ENCODE assay signal across 20 mouse cellular contexts in the genomic region with DNA sequence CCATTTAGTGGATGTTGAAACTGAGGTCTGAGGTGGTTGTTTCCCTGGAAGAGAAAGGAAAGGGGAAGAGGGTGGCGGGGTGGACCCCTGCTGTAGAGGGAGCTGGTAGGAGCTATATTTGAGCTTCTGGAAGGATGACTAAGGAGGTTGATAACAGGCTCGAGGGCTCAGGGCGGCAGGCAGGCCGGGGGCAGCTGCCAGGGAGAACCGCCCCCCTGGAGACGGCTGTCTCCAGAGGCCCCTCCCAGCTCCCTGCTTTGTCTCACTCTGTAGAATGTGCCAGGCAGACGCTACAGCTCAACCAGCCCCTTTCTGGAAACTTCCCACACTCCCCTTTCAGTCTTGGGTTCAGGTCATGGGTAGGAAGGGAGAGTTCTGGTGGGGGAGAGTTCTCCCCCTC. TPM values are rescaled to one million over a fixed set of nuclear protein-coding genes. Genes with fewer than 3 reads are reported as not detected.
DNase-seq lines count a peak whose midpoint lies in the region; ATAC-seq and TF ChIP-seq lines count a peak whose summit lies in the region.
"Had no signal": no experiment of that assay in that cellular context is flagged by ENCODE, and none has a peak within 500 bp of the region (broad histone marks: within the 10 kb centered on the region; RNA-seq: fewer than 3 reads in every experiment).

No protein-coding gene starts in this region.

- H3K4me3 ChIP-seq in heart, embryonic 10.5 days: no peak overlapping the region
- H3K4me3 ChIP-seq in kidney, adult 2 months (ENCODE audit: insufficient read depth, low read depth, low read length): no peak overlapping the region
- H3K4me3 ChIP-seq: erythroblast, embryonic 14.5 days; forebrain, embryonic 15.5 days had no signal

- no peak for TF ChIP-seq CTCF in kidney, adult 2 months (conservative IDR thresholded peaks at IDR 0.05; ENCODE audit: insufficient read depth, insufficient read length, low read depth, low read length)

- ATAC-seq in common myeloid progenitor, adult 5-6 weeks (replicated peaks; ENCODE audit: low read depth, poor library complexity, severe bottlenecking): peak; percentile 66
- ATAC-seq: forebrain, embryonic 15.5 days; hindbrain, postnatal 0 days; liver, postnatal 0 days had no signal

- no peak for TF ChIP-seq POLR2A in kidney, adult 2 months (IDR thresholded peaks at IDR 0.05; ENCODE audit: low read depth, low read length)

- WGBS in heart, embryonic 10.5 days: 12% methylated on average over 7 of the region's 7 CpGs
- 47% methylated on average over 7 of the region's 7 CpGs for WGBS in kidney, adult 2 months

- H3K36me3 ChIP-seq in heart, embryonic 10.5 days: no peaks in the 10 kb centered on the region
- no peaks in the 10 kb centered on the region for H3K36me3 ChIP-seq in kidney, adult 2 months (ENCODE audit: control insufficient read depth, insufficient read depth, low read length)
- H3K36me3 ChIP-seq: forebrain, embryonic 15.5 days had no signal

- intact Hi-C loops in heart, postnatal 36 days (cut with DNase I): no loop called here

- peaks cover 42% of the 10 kb centered on the region for H3K4me1 ChIP-seq in heart, embryonic 10.5 days
- H3K4me1 ChIP-seq in kidney, adult 2 months (ENCODE audit: control insufficient read depth, insufficient read depth, low read length): peaks cover 15% of the 10 kb centered on the region
- H3K4me1 ChIP-seq: forebrain, embryonic 15.5 days had no signal

- H3K27me3 ChIP-seq in heart, embryonic 10.5 days (ENCODE audit: insufficient read depth, poor library complexity, severe bottlenecking): 0 out of 2 replicates have a peak, but pooled peaks cover 9% of the 10 kb centered on the region
- H3K27me3 ChIP-seq in kidney, adult 2 months (replicated peaks; ENCODE audit: control insufficient read depth, insufficient read depth, low read length): no peaks in the 10 kb centered on the region
- H3K27me3 ChIP-seq: forebrain, embryonic 15.5 days had no signal

- peak overlapping the region; percentile 80 for H3K27ac ChIP-seq in heart, embryonic 10.5 days
- H3K27ac ChIP-seq in kidney, adult 2 months (ENCODE audit: insufficient read depth, low read depth, low read length): peak overlapping the region; percentile 98; the same call in 1 of the 2 replicates
- H3K27ac ChIP-seq: forebrain, embryonic 15.5 days; hindbrain, postnatal 0 days had no signal

- DNase-seq in heart, embryonic 10.5 days (ENCODE audit: low spot score): no peak
- DNase-seq in heart, postnatal 36 days: no peak
- no peak for DNase-seq in kidney, adult 2 months
- DNase-seq in kidney, postnatal 36 days: no peak
- peak; percentile 44 for DNase-seq in telencephalon, adult 2 months (ENCODE audit: low read depth, low spot score)
- DNase-seq in adrenal gland, postnatal 25 days: no peak
- DNase-seq: kidney, adult 8-10 months; kidney, postnatal 25 days; layer of hippocampus, adult 9-11 months; liver, postnatal 0 days; lung, postnatal 14 days; midbrain, embryonic 14.5 days; right cerebral cortex, adult 18-20 months; thymus, adult 2 months had no signal

- no peaks in the 10 kb centered on the region for H3K9me3 ChIP-seq in heart, embryonic 10.5 days
- H3K9me3 ChIP-seq: forebrain, embryonic 15.5 days had no signal

RNA-seq across cellular contexts. Expression of a gene that starts 3.6 kb away (rescaled TPM):
- 2.8 and 9.7 TPM in 2 replicates for polyA plus RNA-seq in heart, embryonic 10.5 days (2016; fragmentation: Nextera tagmentation; extraction: Ambion mirVana)
- total RNA-seq in heart, postnatal 36 days (2021): 10 to 100 TPM; 15.7 to 25.8 TPM
- 24.0 and 28.0 TPM in 2 replicates for polyA plus RNA-seq in kidney, adult 2 months (2012; rRNA removed)
- total RNA-seq in common myeloid progenitor, adult 5-6 weeks (2017): not detected in 2 replicates
- total RNA-seq in adrenal gland, postnatal 25 days (2021): 0.90 and 1.3 TPM in 2 replicates
- total RNA-seq: hematopoietic stem cell, adult 5-6 weeks had no signal
- polyA plus RNA-seq: erythroblast, embryonic 14.5 days had no signal

RNA-seq across cellular contexts. Expression of a gene that starts 6.3 kb away (rescaled TPM):
- 66.3 and 87.5 TPM in 2 replicates for polyA plus RNA-seq in heart, embryonic 10.5 days (2016; fragmentation: Nextera tagmentation; extraction: Ambion mirVana)
- 10 to 100 TPM; 37.6 to 43.8 TPM for total RNA-seq in heart, postnatal 36 days (2021)
- polyA plus RNA-seq in kidney, adult 2 months (2012; rRNA removed): 136 and 163 TPM in 2 replicates
- total RNA-seq in common myeloid progenitor, adult 5-6 weeks (2017): 3.2 and 3.7 TPM in 2 replicates
- total RNA-seq in adrenal gland, postnatal 25 days (2021): 16.5 and 32.2 TPM in 2 replicates

RNA-seq across cellular contexts. Expression of a gene that starts 20.1 kb away (rescaled TPM):
- 0.21 and 0.70 TPM in 2 replicates for polyA plus RNA-seq in heart, embryonic 10.5 days (2016; fragmentation: Nextera tagmentation; extraction: Ambion mirVana)
- not detected for total RNA-seq in heart, postnatal 36 days (2021)
- 0.19 and 0.27 TPM in 2 replicates for polyA plus RNA-seq in kidney, adult 2 months (2012; rRNA removed)
- total RNA-seq in common myeloid progenitor, adult 5-6 weeks (2017): not detected in 2 replicates
- 0.18 and 0.33 TPM in 2 replicates for total RNA-seq in adrenal gland, postnatal 25 days (2021)
- total RNA-seq: ES-E14; hematopoietic stem cell, adult 5-6 weeks had no signal
- polyA plus RNA-seq: erythroblast, embryonic 14.5 days had no signal

RNA-seq across cellular contexts. Expression of a gene that starts 32.2 kb away (rescaled TPM):
- polyA plus RNA-seq in heart, embryonic 10.5 days (2016; fragmentation: Nextera tagmentation; extraction: Ambion mirVana): 69.5 and 91.2 TPM in 2 replicates
- total RNA-seq in heart, postnatal 36 days (2021): 100 to 1,000 TPM; 146 to 153 TPM
- polyA plus RNA-seq in kidney, adult 2 months (2012; rRNA removed): 52.3 and 57.2 TPM in 2 replicates
- 5.2 and 6.9 TPM in 2 replicates for total RNA-seq in common myeloid progenitor, adult 5-6 weeks (2017)
- 59.6 and 67.6 TPM in 2 replicates for total RNA-seq in adrenal gland, postnatal 25 days (2021)

RNA-seq across cellular contexts. Expression of a gene that starts 56.1 kb away (rescaled TPM):
- 29.8 and 31.0 TPM in 2 replicates for polyA plus RNA-seq in heart, embryonic 10.5 days (2016; fragmentation: Nextera tagmentation; extraction: Ambion mirVana)
- total RNA-seq in heart, postnatal 36 days (2021): 10 to 100 TPM; 18.6 to 20.3 TPM
- polyA plus RNA-seq in kidney, adult 2 months (2012; rRNA removed): 48.9 and 49.4 TPM in 2 replicates
- 6.4 and 8.4 TPM in 2 replicates for total RNA-seq in common myeloid progenitor, adult 5-6 weeks (2017)
- 34.3 and 45.8 TPM in 2 replicates for total RNA-seq in adrenal gland, postnatal 25 days (2021)
